Mouse (Mus musculus): ENCODE results near the gene Ddr1.

The Ddr1 gene

GRCm38 (mm10) chr17:35635699-35636111 lies 68.7 kb downstream of the Ddr1 start:
- peak; percentile 47 for DNase-seq (ENCODE audit: low read depth, low spot score)

GRCm38 (mm10) chr17:35635202-35635601 lies 69.2 kb downstream of the Ddr1 start:
- no peak for DNase-seq (ENCODE audit: low read depth, low spot score)

DNA sequence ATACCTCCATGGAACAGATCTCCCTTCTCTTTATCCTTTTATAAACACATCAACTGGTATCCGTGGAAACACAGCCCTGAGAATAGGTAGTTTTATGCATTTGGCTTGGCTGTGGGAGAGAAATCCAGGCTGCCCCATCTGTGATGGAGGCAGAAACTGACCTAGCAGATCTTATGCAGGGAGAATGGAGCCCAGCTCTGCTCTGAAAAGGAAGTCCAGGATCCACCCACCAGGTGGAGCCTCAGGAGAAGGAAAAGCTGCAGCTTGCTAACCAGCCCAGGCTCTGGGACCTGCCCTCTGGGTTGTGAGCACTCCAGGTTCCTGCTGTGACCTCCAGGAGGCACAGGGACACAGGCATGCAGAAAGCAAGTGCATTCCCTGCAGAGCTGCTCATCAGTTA lies 70.4 kb downstream of the Ddr1 start:
- DNase-seq (ENCODE audit: low read depth, low spot score): peak; percentile 39
